In genomic region chr12:38982423-38982822, GRCm38 (mm10) we compare ENCODE assay signal across 23 mouse cellular contexts.
DNase-seq lines count a peak whose midpoint lies in the region; ATAC-seq and TF ChIP-seq lines count a peak whose summit lies in the region.
"Had no signal": no experiment of that assay in that cellular context is flagged by ENCODE, and none has a peak within 500 bp of the region (broad histone marks: within the 10 kb centered on the region; RNA-seq: fewer than 3 reads in every experiment).

No protein-coding gene starts in this region.

- ATAC-seq in cerebellum, adult (ENCODE audit: insufficient number of reproducible peaks, low FRiP score, low TSS enrichment) = 0 out of 2 replicates have a peak, but pooled peaks have one; percentile 45
- ATAC-seq in forebrain, postnatal 0 days = no peak
- no peak for ATAC-seq in forebrain, embryonic 12.5 days (ENCODE audit: low FRiP score)
- 0 out of 2 replicates have a peak, but pooled peaks have one; percentile 31 for ATAC-seq in megakaryocyte progenitor cell, adult 5-6 weeks (replicated peaks; ENCODE audit: poor library complexity)
- ATAC-seq: activated CD4-positive, CD25-positive, alpha-beta regulatory T cell, adult 4 months; forebrain, embryonic 14.5 days; hindbrain, embryonic 16.5 days; intestine, embryonic 15.5 days had no signal

- no peak for DNase-seq in cerebellum, adult 11 months
- peak; percentile 2 for DNase-seq in forebrain, postnatal 0 days
- DNase-seq in brain, adult 2 months (ENCODE audit: low read depth, low spot score) = peak; percentile 53
- DNase-seq in right cerebral cortex, adult 2 months (ENCODE audit: low spot score in 2 of 2) = no peak
- DNase-seq in right cerebral cortex, postnatal 14 days = no peak
- DNase-seq: adrenal gland, adult 8-10 months; adrenal gland, postnatal 25 days; cerebellum, postnatal 10 days; embryo, embryonic 11 days; gastrocnemius, postnatal 10 days; gastrocnemius, postnatal 36 days had no signal

- no peak overlapping the region for H3K4me3 ChIP-seq in forebrain, postnatal 0 days (ENCODE audit: low read depth, low read length)
- H3K4me3 ChIP-seq in forebrain, embryonic 12.5 days (replicated peaks) = no peak overlapping the region
- H3K4me3 ChIP-seq: embryonic facial prominence, embryonic 10.5 days; embryonic facial prominence, embryonic 13.5 days; erythroblast, embryonic 14.5 days; hindbrain, embryonic 13.5 days; intestine, embryonic 15.5 days had no signal

- H3K4me1 ChIP-seq in forebrain, postnatal 0 days (ENCODE audit: insufficient read depth) = no peaks in the 10 kb centered on the region
- no peaks in the 10 kb centered on the region for H3K4me1 ChIP-seq in forebrain, embryonic 12.5 days
- H3K4me1 ChIP-seq: embryonic facial prominence, embryonic 10.5 days; embryonic facial prominence, embryonic 13.5 days; hindbrain, embryonic 13.5 days; intestine, embryonic 15.5 days had no signal

- H3K9ac ChIP-seq in forebrain, postnatal 0 days = no peak overlapping the region
- H3K9ac ChIP-seq in forebrain, embryonic 12.5 days = no peak overlapping the region
- H3K9ac ChIP-seq: embryonic facial prominence, embryonic 13.5 days; hindbrain, embryonic 13.5 days; intestine, embryonic 15.5 days had no signal

- no peaks in the 10 kb centered on the region for H3K36me3 ChIP-seq in forebrain, postnatal 0 days (ENCODE audit: insufficient read depth)
- H3K36me3 ChIP-seq in forebrain, embryonic 12.5 days (replicated peaks) = no peaks in the 10 kb centered on the region
- H3K36me3 ChIP-seq: embryonic facial prominence, embryonic 10.5 days; embryonic facial prominence, embryonic 13.5 days; hindbrain, embryonic 13.5 days; intestine, embryonic 15.5 days had no signal

- no peak overlapping the region for H3K27ac ChIP-seq in forebrain, postnatal 0 days (ENCODE audit: low read depth, low read length)
- H3K27ac ChIP-seq in forebrain, embryonic 12.5 days = no peak overlapping the region
- H3K27ac ChIP-seq: embryonic facial prominence, embryonic 10.5 days; embryonic facial prominence, embryonic 13.5 days; hindbrain, embryonic 13.5 days; intestine, embryonic 15.5 days had no signal

- H3K9me3 ChIP-seq in forebrain, postnatal 0 days (ENCODE audit: low read length) = no peaks in the 10 kb centered on the region
- no peaks in the 10 kb centered on the region for H3K9me3 ChIP-seq in forebrain, embryonic 12.5 days
- H3K9me3 ChIP-seq: embryonic facial prominence, embryonic 10.5 days; embryonic facial prominence, embryonic 13.5 days; hindbrain, embryonic 13.5 days; intestine, embryonic 15.5 days had no signal

- TF ChIP-seq CTCF in forebrain, postnatal 0 days (IDR thresholded peaks at IDR 0.05; ENCODE audit: low read depth) = no peak

- H3K4me2 ChIP-seq in forebrain, postnatal 0 days (ENCODE audit: low read depth) = no peak overlapping the region
- H3K4me2 ChIP-seq in forebrain, embryonic 12.5 days = no peak overlapping the region
- H3K4me2 ChIP-seq: embryonic facial prominence, embryonic 13.5 days; heart, embryonic 11.5 days; hindbrain, embryonic 13.5 days; intestine, embryonic 15.5 days had no signal

- no peaks in the 10 kb centered on the region for H3K27me3 ChIP-seq in forebrain, postnatal 0 days (ENCODE audit: insufficient read depth, low read length)
- H3K27me3 ChIP-seq in forebrain, embryonic 12.5 days = no peaks in the 10 kb centered on the region
- H3K27me3 ChIP-seq: embryonic facial prominence, embryonic 13.5 days; hindbrain, embryonic 13.5 days; intestine, embryonic 15.5 days had no signal

Comparison
In these comparisons a context has a peak if more than half of its experiments do, and no peak if none do; other contexts are left out.
1. ATAC-seq: peak in cerebellum, adult (single experiment) and megakaryocyte progenitor cell, adult 5-6 weeks (single experiment); none in forebrain, postnatal 0 days (single experiment) and forebrain, embryonic 12.5 days (single experiment).
2. DNase-seq: peak in forebrain, postnatal 0 days (single experiment) and brain, adult 2 months (single experiment); none in cerebellum, adult 11 months (single experiment), right cerebral cortex, adult 2 months (0 of 2) and right cerebral cortex, postnatal 14 days (single experiment).